Mouse (Mus musculus) E14TG2a.4 (cell line): ENCODE data around the gene Tnfsf4.

ENCODE experiments used
- CTCF ChIP-seq: conservative IDR thresholded peaks from 2 replicates; pipeline ENCODE4 v1.5.1; 2014; ENCODE audit warnings: low read length
- POU5F1 ChIP-seq: IDR thresholded peaks from 2 replicates; pipeline ENCODE4 v1.6.1; 2014; ENCODE audit warnings: low read length, borderline replicate concordance

GRCm38 (mm10) chr1:161378571-161378970, 16.6 kb upstream of the Tnfsf4 start:
- TF ChIP-seq CTCF (no peak), POU5F1 (no peak)
